Mouse (Mus musculus) CD8-positive naive resting alpha-beta T cell, adult 2 months (primary cell): Measurements from ENCODE around the gene Fmnl2.

Experiments
- DNase-seq, 2 experiments: peaks; one replicate each; pipeline ENCODE4 v3.0.0; 2022; ENCODE audit warnings: low read depth in 2 of 2, low spot score in 2 of 2

Fmnl2 gene

DNA sequence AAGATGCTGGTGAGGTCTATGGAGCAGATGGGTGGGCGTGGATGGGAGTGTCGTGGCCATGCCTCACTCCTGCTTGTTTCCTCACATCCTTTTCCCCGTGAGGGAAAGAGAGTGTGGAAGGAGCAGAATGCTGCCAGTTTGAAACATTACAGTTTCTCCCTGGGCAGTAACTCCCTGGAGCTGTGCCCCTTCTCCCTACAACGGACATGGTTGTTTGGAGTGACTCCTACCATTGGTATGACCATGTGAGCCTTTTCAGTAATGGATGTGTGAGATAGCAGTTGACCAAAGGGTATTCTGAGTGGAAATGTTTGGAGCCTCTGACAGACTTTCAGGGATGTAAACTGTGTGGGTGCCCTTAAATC is 5.1 kb downstream of the Fmnl2 start:
- no peak for DNase-seq

DNA sequence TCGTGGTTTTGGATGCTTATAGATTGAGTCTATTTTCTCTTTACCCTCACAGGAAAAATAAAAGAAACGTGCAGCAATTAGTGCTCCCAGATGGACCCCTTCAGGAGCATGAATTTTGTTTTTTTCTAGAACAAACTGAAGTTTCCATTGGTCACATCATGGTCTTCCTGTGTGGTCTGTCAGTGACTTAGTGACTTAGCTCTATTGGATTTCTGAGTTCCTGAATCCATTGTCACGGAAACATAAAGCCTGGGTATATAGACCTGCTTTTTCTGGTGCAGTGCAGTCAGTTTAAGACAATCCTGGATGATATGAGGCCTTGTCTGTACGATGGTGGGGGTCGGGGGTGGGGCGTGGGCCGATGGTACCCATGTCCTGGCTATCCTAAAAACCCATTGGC is 7.0 kb downstream of the Fmnl2 start:
- no peak for DNase-seq

DNA sequence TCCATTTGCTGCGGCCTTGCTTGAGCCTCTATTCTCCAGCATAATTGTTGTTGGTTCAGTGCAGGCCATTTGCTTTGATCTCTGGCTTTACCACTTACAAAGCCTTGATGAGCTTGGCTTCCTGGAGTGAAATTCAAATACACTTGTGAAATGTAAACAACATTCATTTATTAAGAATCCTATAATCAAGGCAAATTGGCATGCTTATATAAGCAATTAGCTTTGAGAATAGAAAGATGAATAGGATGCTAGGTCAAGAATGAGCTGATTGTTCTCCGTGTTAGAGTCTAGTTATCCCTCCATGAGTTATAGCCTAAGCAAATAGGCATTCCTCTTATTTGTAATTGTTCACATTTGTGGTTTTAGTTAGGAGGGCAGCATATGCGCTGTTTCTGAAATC is 8.5 kb downstream of the Fmnl2 start:
- no peak for DNase-seq

DNA sequence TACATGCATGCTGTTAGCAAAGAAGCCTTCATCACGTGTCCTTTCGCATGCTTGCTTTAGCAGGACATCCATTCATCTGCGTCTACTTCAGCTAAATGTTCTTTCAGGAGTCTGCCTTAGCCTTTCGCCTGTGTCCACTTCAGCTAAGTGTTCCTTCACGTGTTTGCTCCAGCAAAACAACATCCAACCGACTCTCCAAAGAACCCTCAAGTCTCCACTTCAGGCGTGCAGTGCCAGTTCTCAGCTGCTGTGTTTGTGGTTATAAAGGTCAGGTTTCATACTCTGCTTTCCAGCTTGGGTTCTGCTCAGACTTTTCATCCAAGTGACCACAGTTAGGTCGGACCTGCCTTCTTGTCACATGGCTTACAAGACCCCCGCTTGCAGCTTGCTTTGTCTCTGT is 10.1 kb downstream of the Fmnl2 start:
- no peak for DNase-seq

DNA sequence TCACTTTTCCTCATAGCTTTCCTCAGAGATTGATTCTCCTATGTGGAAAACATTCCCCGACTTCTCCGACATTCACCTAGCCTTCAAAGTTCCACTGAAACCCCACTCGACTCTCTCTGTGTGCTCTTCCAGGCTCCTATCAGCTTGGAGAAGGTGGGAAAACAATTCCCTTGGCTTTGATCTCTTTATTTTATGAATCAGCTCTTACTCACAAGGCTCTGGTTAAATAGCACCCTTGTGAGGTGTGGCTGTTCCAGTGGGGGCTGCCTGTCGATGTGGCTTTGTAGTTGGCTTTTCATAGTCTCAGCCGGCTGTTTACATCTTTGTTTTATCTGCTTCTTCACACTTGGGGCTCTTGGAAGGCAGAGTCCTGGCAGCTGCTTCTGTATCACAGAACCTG is 10.5 kb downstream of the Fmnl2 start:
- DNase-seq = no peak

DNA sequence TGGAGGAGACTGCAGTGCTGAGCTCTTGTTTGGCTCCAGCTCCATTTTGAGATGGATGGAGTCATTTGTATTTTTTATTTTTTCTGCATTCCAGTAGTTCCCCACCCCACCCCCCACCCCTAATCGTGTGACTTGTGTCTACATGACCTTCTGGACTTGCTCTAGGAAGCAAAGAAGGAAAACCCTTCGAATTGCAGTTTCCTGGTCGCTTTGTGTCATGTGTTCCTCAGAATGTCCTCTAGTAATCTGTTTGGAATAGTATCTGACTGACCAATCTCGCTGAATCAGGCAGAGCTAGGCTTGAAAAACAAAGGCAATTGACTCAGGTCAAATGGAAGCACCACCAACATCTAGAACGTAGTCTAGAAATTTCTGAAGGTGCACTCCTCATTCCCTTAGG is 15.0 kb downstream of the Fmnl2 start:
- DNase-seq = no peak

DNA sequence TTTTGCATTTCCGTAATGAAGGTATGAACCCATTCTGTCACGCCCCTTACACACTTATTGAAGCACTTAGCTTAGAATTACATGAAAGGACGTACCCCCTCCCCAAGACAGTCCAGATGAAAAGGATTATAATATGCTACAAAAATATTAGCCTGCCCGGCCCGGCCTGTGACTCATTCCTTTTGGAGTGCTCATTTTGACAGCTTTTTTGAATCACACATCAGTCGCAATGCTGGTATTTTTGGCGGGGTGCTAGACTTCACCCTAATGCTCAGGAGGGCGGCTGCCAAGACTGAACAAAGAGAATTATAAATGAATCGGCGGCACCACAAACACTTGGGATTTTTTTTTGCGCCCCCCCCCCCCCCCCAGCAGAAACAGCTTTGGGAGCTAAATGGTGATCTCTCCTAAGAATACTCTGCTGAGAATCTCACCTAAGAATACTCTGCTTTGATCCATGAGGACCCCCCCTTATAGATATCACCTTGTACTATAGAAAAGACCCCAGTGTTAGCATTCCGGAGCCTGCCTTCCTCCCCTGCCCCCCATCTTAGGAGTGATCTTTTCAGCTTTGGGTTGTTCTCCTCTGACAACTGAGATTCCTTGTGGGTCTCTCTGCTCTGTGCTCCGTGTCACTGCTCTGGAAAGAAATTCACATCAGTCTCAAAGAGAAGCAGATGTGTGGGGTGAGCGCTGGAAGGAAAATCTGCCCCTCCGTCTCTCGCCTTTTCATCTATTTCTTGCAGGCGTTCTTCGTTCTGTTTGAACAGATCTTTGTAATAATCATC is 15.8 kb downstream of the Fmnl2 start:
- no peak for DNase-seq

DNA sequence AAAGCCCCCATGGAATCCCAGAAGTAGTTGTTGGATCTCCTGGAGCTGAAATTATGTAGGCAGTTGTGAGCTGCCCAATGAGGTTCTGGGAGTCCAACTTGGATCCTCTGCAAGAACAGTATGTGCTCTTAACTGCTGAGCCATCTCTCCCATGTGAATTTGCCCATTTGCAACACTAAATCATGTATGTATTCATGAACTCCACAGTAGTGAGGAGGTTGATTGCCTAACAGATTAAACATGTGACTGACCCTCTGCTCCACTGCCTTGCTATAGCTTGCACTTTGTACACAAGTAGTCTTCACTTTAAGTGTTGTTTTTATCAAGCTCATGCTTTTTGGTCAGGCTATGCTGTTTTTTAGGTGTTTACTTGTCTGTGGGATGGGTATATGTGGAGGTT is 17.1 kb downstream of the Fmnl2 start:
- no peak for DNase-seq

DNA sequence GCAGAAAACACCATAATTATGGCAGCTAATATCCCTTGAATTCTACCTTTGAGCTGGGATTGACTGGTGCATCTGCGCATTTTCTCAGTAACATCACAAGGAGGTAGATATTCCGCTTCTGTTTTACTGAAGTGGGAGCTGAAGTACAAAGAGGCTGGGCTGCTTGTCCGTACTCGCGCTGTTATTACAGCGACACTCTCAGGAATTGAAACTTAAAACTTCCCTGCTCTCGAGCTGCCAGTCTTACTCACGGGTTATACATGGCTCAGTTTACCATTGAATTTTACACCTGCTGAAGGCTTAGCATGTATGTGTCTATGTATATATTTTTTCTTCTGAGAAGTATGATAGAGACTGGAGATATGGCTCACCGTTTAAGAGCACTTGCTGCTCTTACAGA is 18.1 kb downstream of the Fmnl2 start:
- no peak for DNase-seq

DNA sequence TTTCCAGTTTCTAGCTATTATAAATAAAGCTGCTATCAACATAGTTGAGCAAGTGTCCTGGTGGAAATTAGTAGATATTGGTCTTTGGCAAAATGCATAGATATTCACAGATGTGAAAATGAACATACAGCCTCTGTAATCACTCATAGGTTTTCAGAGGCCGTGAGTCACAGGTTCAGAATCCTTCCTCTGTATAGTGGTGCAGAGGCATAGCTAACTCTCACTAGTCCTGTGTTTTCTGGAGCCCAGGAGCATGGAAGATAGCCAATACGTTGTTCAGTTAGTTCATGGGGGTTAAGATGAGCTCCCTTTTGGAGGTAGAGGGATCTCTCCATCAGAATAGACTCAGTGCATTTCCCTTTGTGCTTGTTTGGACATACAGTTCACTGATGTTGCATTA is 25.7 kb downstream of the Fmnl2 start:
- DNase-seq = no peak

DNA sequence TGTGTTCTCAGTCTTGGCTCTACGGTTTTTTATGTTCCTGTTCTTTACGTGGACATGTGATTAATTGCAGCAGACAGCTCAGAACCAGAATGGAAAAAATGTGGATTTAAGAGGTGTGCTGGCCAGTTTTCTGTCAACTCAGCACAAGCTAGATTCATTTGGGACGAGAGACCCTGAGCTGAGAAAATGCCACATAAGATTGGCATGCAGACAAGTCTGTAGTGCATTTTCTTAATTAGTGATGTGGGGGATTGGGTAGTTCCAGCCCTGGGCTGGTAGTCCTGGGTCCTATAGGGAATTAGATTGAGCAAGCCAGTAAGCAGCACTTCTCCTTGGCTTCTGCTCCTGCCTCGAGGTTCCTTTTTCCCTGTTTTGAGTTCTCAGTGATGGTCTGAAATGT is 26.4 kb downstream of the Fmnl2 start:
- no peak for DNase-seq

DNA sequence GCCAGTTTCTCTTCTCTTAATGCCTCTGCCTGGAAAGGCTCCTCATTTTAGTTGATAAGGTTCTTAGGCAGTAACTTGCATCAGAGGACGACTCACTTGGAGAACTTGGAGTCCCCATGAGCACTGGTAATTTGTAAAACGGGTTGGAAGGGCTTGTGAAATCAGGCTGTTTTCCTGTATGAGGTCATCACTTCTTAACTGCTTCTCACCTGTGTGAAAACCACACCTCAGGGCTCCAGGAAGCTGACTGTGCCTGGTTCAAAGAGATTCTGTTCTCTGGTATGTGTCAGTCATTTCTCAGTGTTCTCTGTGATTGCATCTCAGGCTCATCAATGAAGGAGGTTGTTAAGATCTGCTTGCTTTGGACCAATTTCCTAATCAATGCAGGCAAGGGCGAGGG is 27.4 kb downstream of the Fmnl2 start:
- DNase-seq = no peak

DNA sequence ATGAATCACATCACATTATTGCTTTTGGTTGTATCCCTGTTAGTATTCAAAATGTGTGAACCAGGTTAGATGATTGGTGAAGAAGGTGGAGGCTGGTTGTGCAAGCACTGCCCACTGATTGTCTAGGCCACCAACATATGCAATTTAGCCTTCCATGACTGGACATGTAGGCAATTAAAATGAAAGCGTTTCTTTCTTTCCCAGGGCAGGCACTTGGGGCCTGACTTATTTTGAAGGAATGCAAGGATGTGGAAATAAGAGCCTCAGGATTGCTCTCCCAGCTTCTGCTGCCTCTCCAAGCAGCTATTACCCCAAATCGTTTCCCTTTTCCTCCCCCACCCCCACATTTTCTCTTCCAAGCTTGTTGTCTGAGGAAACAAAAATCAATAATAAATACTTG is 29.6 kb downstream of the Fmnl2 start:
- DNase-seq = no peak

DNA sequence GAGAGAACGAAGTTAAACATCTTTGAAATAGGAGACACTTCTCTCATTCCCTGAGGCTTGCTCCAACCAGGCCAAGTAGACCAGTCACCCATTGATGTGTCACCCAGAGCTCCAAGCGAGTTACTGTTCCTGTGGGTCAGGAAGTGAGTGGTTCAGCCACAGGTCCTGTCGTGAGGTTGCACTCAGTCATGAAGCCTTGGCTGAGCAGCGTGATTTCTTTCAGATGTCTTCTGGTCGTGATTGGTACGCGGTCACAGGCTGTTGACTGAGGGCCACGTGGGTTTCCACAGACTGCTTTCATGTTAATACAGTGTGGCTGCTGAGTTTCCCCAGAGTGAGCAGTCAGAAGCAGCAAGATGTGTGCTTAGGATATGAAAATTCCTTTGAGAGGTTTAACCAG is 33.5 kb downstream of the Fmnl2 start:
- no peak for DNase-seq

DNA sequence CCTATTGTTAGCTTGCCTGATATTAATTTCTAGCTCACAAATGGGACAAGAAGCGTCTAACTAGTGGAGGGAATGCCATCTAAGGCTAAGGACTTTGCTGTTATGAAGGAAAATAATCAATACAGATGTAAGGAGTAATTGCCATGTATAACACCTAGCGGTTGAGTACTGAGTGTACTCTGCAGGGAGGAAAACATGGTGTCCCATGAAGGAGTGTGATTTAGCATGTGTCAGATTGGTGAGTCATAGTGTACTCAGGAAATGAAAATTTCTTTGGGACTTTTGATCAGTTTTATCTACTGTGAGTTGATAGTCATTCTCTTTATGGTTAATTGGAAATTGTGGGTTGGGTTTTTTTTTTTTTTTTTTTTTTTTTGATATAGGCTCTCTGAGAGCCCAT is 34.1 kb downstream of the Fmnl2 start:
- no peak for DNase-seq

DNA sequence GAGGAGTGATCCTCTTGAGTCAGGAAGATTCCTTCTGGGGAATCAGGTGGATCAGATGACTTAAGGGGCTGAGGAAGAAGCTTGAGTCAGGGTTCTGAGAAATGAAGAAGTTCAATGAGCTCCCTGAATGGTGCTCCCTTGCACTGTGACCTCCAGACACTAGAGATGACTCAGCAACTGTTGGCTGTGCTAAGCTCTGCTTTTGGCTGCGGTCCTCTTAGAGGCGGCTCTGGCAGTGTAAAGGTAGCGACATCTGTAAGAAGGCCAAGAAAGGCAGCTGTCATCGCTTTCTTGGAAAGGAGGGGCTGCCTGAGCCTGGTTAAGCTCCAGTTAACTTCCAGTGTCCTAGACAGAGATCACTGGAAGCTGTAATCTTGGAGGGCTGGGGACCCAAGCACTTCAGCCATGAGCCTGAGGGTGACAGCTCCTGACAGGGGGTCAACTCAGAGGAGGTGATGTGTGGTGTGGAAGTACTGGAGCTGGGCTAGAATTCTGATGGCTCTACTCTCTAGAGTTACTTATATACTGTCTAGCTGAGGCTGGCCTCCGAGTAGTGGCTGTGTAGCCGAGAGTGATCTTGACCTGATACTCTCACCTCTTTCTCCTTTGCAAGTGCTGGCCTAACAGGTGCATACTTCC is 37.4 kb downstream of the Fmnl2 start:
- no peak for DNase-seq

DNA sequence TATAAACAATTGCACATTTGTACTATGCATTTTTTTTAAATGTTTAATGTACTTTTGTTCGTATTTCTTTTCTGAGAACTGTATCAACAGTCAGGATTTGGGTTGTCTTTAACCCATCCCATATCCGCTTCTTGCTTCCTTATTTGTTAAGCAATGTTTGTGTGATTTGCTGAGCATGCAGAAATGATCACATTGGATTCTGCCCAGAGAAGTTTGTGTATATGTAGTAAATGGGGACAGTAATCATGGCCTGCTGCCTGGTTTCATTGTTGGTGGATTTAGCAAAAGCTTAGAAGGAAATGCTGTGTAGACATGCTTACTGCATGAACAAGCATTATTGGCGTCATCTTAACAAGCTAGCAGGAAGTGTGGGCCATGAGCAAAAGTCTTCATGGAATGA is 39.3 kb downstream of the Fmnl2 start:
- no peak for DNase-seq

DNA sequence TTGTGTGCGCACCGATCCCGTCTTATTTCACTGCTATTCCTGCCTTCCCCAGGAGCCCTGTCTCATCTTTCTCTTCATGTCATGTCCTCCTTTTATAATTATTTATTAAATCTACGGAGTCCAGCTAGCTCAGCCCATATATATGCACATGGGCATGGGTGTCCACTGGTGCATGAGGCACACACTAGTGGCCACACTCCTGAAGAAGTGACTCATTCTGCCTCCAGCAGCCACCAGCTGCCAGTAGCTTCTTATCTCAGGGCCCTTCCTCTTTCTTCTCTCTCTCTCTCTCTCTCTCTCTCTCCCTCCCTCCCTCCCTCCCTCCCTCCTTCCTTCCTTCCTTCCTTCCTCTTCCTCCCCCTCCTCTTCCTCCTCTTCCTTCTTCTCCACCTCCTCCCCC is 43.1 kb downstream of the Fmnl2 start:
- DNase-seq = no peak

DNA sequence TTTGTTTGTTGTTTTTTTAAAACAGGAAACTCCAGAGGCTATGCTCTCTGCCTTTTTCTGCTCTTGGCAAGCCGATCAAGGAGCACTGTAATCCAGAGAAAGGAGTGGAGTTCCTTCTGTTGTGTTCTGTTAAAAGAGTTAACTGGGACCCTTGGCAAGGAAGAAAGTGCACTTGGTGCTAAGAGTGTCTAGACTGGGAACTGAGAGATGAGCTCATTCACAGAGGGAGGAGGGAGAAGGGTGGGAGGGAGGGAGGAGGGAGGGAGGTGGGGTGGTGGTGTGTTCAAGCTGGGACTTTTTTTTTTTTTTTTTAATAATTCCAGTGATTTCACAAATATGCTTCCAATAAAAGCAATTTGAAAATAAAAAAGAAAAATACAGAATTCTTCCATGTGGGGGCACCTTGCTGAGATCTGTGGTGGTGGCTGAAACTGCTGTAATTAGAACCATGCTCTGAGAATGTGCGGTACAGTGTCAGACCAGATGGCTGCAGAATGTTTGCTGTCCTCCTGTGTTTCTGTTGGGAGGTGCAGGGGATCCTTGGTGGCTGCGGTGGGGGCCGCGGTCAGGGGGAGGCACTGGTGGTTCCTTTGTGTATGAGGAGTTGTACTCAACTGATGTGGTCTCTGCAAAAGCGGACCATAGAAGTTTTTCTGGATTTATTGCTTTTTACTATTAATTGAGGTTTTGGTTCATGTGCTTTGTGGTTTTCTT is 43.8 kb downstream of the Fmnl2 start:
- DNase-seq = no peak

DNA sequence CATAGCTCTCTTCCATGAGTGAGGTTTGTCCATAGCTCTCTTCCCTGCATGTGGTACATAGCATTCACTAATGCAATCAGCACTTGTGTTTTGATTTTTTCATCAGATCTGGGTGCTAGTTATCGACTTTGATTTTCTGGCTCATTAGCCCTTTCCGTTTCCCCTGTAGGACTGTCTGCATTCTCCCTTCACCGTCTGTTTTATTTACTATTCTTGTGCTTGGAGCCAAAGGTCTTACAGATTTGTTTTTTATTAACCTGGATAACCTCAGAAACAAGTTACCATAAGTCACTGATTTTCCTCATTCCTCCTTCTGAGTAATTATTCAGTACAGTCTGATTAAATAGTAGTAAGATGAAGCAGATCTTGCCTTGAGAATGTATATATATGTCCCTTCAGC is 44.8 kb downstream of the Fmnl2 start:
- DNase-seq = no peak

DNA sequence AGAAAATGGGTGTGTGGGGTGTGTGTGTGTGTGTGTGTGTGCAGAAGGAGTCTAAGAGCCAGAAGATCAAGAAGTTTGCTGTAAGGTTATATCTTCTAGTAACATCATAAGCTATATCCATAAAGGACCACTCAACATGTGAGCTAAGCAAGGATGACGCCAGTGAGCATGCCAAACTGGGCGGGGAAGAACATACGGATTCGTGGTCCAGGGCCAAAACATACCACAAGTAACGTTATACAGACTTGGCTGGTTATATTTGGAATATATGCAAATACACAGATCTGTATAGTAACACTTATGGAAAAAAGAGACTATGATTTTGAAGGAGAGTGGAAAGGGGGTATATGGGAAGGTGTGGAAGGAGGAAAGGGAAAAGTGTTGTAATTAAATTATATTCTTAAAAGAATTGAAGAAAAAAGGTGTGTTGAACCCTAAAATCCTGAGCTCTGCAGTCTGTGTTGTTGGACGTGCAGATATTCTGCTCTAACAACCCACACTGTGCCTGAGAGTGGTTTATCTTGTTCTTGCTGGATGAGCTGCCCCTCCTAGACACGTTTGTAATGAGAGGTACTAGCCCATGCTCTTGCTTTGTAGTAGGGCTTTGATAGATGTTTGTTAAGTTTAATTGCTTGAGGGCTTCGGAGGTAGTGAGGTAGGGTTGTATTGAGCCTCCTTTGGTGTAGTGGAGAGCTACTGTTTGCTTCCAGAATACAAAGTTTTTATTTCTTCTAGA is 45.7 kb downstream of the Fmnl2 start:
- no peak for DNase-seq

DNA sequence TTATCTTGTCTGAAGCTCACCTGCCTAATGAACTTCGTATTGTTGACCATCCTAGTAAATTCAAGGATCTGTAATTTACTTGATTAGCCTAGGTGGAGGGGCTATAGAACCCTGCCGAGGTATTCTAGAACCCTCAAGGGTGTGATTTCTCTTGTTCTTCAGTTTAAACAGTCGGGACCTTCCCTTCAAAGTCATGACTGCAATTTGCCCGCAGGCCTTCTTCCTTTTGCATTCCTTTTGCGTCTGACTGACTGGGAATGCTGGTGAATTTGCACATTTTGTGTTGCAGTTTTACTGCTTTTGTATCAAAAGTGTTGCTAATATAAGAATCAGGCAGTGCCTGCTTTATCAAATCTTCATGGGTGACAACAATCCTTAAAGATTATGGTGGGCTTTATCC is 46.9 kb downstream of the Fmnl2 start:
- DNase-seq = no peak
